Mouse (Mus musculus): Measurements from ENCODE around the gene Lrrc51.

Gene Lrrc51

GRCm38 (mm10) chr7:101884160-101884559, 49.5 kb downstream of the Lrrc51 start:
- no peak for DNase-seq (ENCODE audit: low spot score in 2 of 2)

- peak in 1 of 2 experiments; percentile 34 for DNase-seq (ENCODE audit: low spot score in 2 of 2)
These were observed 51.1 kb downstream of the Lrrc51 start for GRCm38 (mm10) chr7:101882413-101883154.

DNA sequence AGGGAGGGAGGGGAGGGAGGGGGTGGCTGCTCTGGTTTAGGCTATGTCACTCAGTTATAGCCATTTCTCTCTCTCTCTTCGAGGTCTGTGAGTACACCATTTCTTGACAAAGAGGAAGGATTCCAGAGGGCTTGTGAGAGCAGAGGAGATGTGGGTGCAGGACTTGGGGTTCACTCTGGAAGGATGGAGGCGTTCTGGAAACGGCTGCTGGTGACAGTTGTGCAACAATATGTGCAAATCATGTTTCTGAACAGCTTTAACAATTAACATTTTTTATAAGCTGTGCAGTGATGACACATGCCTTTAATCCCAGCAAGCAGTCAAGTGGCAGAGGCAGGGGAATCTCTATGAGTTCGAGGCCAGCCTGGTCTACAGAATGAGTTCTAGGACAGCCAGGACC, 52.8 kb downstream of the Lrrc51 start:
- DNase-seq (ENCODE audit: low spot score in 2 of 2) = no peak

DNA sequence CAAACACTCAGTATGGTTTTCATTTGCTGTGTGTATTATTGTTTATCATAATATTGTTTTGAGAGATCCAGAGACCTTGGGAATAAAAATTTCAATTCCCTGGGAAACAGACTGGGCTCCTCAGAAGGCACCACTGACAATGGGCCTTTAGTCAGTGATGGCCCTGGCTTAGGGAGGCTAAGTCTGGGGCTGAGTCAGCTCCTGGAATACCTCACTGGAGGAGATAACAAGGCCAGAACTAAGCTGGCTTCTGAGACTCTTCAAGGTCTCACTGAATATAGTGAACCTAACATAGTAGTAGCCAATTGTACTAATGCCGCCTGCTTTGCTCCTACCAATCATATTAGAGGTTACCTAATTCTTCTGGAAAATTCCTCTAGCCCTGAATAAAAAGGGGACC, 57.7 kb downstream of the Lrrc51 start:
- DNase-seq (ENCODE audit: low spot score in 2 of 2) = no peak

- DNase-seq (ENCODE audit: low spot score in 2 of 2) = no peak
These were observed 62.4 kb downstream of the Lrrc51 start for GRCm38 (mm10) chr7:101871296-101871695.

DNA sequence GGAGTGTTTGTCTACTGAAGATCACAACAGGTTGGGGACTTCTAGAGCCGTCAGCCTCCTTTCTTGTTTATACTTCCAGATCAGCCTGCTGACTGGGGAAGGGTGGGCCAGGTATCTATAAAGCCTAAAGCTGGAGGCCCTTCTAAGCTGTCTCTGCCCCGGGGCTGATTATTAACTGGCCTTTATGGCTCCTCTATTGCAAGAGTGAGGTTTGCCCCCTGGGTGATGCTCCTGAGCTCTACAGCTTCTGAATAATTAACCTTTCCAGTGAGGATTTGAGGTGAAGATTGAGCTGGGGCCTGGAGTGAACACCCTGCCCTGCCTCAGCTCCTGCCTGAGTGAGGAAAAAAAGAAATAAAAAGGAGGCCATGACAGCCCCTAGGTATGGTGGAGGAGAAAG, 63.1 kb downstream of the Lrrc51 start, which contains the start of gene Folr1:
TSS of gene Folr1 (minus strand) at position 160 of the 400 bp plus-strand sequence.
- no peak for DNase-seq (ENCODE audit: low spot score in 2 of 2)

GRCm38 (mm10) chr7:101869163-101869500, 64.6 kb downstream of the Lrrc51 start:
- DNase-seq (ENCODE audit: low spot score in 2 of 2) = no peak

DNA sequence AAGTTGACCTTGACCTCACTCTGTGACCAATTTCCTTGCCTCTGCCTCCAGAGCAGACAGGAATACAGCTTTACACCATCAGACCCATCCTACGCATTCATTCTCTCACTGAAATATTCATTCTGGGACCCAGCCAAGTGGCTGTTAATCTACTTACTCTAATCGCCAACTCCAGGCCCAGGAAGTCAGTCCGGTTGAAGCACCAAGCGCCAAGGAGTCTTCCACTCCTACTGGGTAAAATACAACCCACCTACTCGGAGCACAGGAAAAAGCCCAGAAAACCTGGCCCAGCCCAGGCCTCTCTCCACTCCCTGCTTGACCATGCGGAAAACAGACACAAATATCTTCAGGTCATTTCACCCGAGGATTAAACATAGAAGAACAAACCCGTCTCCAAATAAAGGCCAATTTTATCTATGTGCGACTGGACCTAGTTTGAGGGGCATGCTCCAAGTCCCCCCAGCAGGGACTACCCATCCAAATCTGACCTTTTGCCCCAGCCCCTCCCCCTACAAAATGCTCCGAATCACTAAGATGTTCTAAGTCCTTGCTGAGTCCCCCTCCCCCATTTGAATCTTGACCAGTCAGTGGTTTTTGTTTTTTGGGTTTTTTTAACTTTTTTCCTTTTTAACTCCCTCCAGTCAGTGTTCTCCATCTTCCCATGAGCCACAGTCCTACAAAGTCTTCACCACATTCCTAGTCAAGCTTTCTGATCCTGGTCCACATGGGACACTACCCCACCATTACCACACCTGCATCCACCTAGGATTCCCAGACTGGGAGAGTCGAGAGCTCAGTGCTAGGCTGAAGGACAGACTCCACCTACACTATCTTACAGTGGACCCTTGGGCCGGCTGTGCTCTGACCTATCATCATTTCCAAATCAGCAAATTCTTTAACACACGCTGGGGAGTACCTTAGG, 65.2 kb downstream of the Lrrc51 start:
- no peak for DNase-seq (ENCODE audit: low spot score in 2 of 2)

DNA sequence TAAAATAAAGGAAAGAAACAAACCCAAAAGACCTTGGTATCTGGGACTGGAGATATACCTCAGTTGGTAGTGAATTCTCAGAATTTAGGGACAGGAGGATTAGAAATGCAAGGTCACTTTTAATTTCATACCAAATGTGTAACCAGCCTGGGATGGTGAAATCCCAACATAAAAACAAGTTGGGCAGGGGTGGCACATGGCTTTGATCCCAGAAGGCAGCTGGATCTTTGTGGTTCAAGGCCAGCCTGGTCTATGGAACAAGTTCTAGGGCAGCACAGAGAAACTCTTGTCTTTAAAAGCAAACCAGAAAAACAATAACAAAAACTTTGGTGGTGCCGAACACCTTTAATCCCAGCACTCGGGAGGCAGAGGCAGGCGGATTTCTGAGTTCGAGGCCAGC, 66.2 kb downstream of the Lrrc51 start:
- DNase-seq (ENCODE audit: low spot score in 2 of 2) = no peak

DNA sequence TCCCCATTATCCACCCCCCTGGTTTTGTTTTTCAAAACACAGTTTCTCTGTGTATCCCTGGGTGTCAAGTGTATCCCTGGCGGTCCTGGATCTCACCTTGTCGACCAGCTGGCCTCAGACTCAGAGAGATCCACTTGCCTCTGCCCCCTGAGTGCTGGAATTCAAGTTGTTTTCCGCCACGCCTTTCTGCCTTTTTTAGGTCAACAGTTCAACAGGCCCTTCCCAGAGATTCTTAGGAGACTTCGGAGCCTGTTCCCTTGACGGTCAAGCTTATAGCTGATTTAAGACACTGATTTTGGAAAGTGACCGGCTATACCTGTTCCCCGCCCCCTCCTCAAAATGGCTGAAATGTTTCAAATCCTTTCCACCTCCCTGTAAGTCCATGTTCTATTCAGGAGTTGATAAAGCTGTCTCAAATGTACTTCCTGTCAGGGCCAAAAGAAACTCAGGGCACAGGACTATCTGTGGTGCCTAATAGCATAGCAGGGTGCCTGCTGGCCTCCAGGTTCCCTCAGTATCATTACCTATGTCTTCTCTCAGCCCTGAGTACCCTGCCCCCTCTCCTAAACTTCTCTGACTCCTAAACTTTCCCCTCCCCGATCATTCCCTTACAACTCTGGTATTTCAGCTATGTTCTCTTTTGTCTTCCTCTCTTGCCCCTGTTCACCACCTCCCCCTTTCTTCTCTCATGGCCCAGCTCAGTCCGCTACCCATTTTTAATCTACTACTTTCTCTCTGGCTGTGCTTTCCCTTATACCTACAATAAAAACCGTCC, 67.0 kb downstream of the Lrrc51 start:
- no peak for DNase-seq (ENCODE audit: low spot score in 2 of 2)

GRCm38 (mm10) chr7:101863415-101863814, 70.3 kb downstream of the Lrrc51 start, which contains the start of gene Anapc15:
Gene Anapc15, plus strand, starts transcription at chr7:101863715.
- DNase-seq (ENCODE audit: low spot score in 2 of 2) = no peak
